Mouse (Mus musculus): Measurements from ENCODE around the gene Syt8. TPM values are rescaled to one million over a fixed set of nuclear protein-coding genes. Genes with fewer than 3 reads are reported as not detected.

Syt8 gene
- polyA plus RNA-seq, 1 experiment from 2014 or later, result not detected

- DNase-seq (ENCODE audit: low spot score) (no peak), ATAC-seq (ENCODE audit: low FRiP score) (no peak)
- Histone ChIP-seq H3K9ac (ENCODE audit: low read depth, low read length) (no peak overlapping the region), H3K27ac (ENCODE audit: low read depth, low read length) (no peak overlapping the region), H3K27me3 (ENCODE audit: control insufficient read depth, insufficient read depth, low read length) (no peaks in the 10 kb centered on the region), H3K9me3 (ENCODE audit: control insufficient read depth, low read length) (no peaks in the 10 kb centered on the region), H3K4me1 (replicated peaks; ENCODE audit: control insufficient read depth, insufficient read depth, low read length) (no peaks in the 10 kb centered on the region), H3K4me2 (replicated peaks; ENCODE audit: low read depth, low read length) (no peak overlapping the region), H3K36me3 (ENCODE audit: control insufficient read depth, insufficient read depth, low read length) (no peaks in the 10 kb centered on the region), H3K4me3 (ENCODE audit: low read depth, low read length) (no peak overlapping the region)
- 87% methylated on average over 4 of the region's 4 CpGs for WGBS
These were observed 11.6 kb downstream of the Syt8 start for GRCm38 (mm10) chr7:142446264-142446663.

- ATAC-seq (ENCODE audit: low FRiP score) (no peak), DNase-seq (ENCODE audit: low spot score) (no peak)
- no peak overlapping the region for H3K9ac ChIP-seq (ENCODE audit: low read depth, low read length)
- H3K4me3 ChIP-seq (ENCODE audit: low read depth, low read length), result no peak overlapping the region
- H3K27me3 ChIP-seq (ENCODE audit: control insufficient read depth, insufficient read depth, low read length), result no peaks in the 10 kb centered on the region
- H3K9me3 ChIP-seq (ENCODE audit: control insufficient read depth, low read length), result no peaks in the 10 kb centered on the region
- 79% methylated on average over 6 of the region's 6 CpGs for WGBS
- H3K4me1 ChIP-seq (replicated peaks; ENCODE audit: control insufficient read depth, insufficient read depth, low read length), result no peaks in the 10 kb centered on the region
- no peaks in the 10 kb centered on the region for H3K36me3 ChIP-seq (ENCODE audit: control insufficient read depth, insufficient read depth, low read length)
- H3K4me2 ChIP-seq (replicated peaks; ENCODE audit: low read depth, low read length), result no peak overlapping the region
- no peak overlapping the region for H3K27ac ChIP-seq (ENCODE audit: low read depth, low read length)
These were observed 14.5 kb downstream of the Syt8 start for GRCm38 (mm10) chr7:142449038-142449617.

- no peak overlapping the region for H3K4me3 ChIP-seq (ENCODE audit: low read depth, low read length)
- H3K36me3 ChIP-seq (ENCODE audit: control insufficient read depth, insufficient read depth, low read length), result no peaks in the 10 kb centered on the region
- no peak overlapping the region for H3K9ac ChIP-seq (ENCODE audit: low read depth, low read length)
- ATAC-seq (ENCODE audit: low FRiP score), result no peak
- H3K4me2 ChIP-seq (replicated peaks; ENCODE audit: low read depth, low read length), result no peak overlapping the region
- DNase-seq (ENCODE audit: low spot score), result no peak
- H3K4me1 ChIP-seq (replicated peaks; ENCODE audit: control insufficient read depth, insufficient read depth, low read length), result no peaks in the 10 kb centered on the region
- H3K27me3 ChIP-seq (ENCODE audit: control insufficient read depth, insufficient read depth, low read length), result no peaks in the 10 kb centered on the region
- 29% methylated on average over 1 of the region's 1 CpGs for WGBS
- H3K9me3 ChIP-seq (ENCODE audit: control insufficient read depth, low read length), result no peaks in the 10 kb centered on the region
- H3K27ac ChIP-seq (ENCODE audit: low read depth, low read length), result peak overlapping the region; percentile 27; the same call in 1 of the 2 replicates
These were observed 20.1 kb downstream of the Syt8 start for GRCm38 (mm10) chr7:142454706-142455105.

- H3K9me3 ChIP-seq (ENCODE audit: control insufficient read depth, low read length), result no peaks in the 10 kb centered on the region
- no peak overlapping the region for H3K9ac ChIP-seq (ENCODE audit: low read depth, low read length)
- no peaks in the 10 kb centered on the region for H3K4me1 ChIP-seq (replicated peaks; ENCODE audit: control insufficient read depth, insufficient read depth, low read length)
- H3K27ac ChIP-seq (ENCODE audit: low read depth, low read length), result 0 out of 2 replicates have a peak overlapping the region, but pooled peaks have one; percentile 27
- no peak for DNase-seq (ENCODE audit: low spot score)
- H3K36me3 ChIP-seq (ENCODE audit: control insufficient read depth, insufficient read depth, low read length), result no peaks in the 10 kb centered on the region
- 72% methylated on average over 2 of the region's 2 CpGs for WGBS
- no peak overlapping the region for H3K4me3 ChIP-seq (ENCODE audit: low read depth, low read length)
- H3K27me3 ChIP-seq (ENCODE audit: control insufficient read depth, insufficient read depth, low read length), result no peaks in the 10 kb centered on the region
- ATAC-seq (ENCODE audit: low FRiP score), result no peak
- H3K4me2 ChIP-seq (replicated peaks; ENCODE audit: low read depth, low read length), result no peak overlapping the region
These were observed 20.6 kb downstream of the Syt8 start for GRCm38 (mm10) chr7:142455251-142455650.

GRCm38 (mm10) chr7:142456806-142457205 is 22.2 kb downstream of the Syt8 start:
- no peaks in the 10 kb centered on the region for H3K36me3 ChIP-seq (ENCODE audit: control insufficient read depth, insufficient read depth, low read length)
- ATAC-seq (ENCODE audit: low FRiP score) (peak; percentile 14; the same call in 1 of the 2 replicates), DNase-seq (ENCODE audit: low spot score) (no peak)
- H3K9ac ChIP-seq (ENCODE audit: low read depth, low read length), result no peak overlapping the region
- H3K4me3 ChIP-seq (ENCODE audit: low read depth, low read length), result no peak overlapping the region
- H3K27ac ChIP-seq (ENCODE audit: low read depth, low read length), result 0 out of 2 replicates have a peak overlapping the region, but pooled peaks have one; percentile 56
- no peak overlapping the region for H3K4me2 ChIP-seq (replicated peaks; ENCODE audit: low read depth, low read length)
- no peaks in the 10 kb centered on the region for H3K9me3 ChIP-seq (ENCODE audit: control insufficient read depth, low read length)
- no peaks in the 10 kb centered on the region for H3K27me3 ChIP-seq (ENCODE audit: control insufficient read depth, insufficient read depth, low read length)
- no peaks in the 10 kb centered on the region for H3K4me1 ChIP-seq (replicated peaks; ENCODE audit: control insufficient read depth, insufficient read depth, low read length)
- 61% methylated on average over 3 of the region's 3 CpGs for WGBS

- Histone ChIP-seq H3K36me3 (ENCODE audit: control insufficient read depth, insufficient read depth, low read length) (no peaks in the 10 kb centered on the region), H3K4me3 (ENCODE audit: low read depth, low read length) (no peak overlapping the region), H3K27ac (ENCODE audit: low read depth, low read length) (peak overlapping the region; percentile 56), H3K9me3 (ENCODE audit: control insufficient read depth, low read length) (no peaks in the 10 kb centered on the region), H3K27me3 (ENCODE audit: control insufficient read depth, insufficient read depth, low read length) (no peaks in the 10 kb centered on the region), H3K4me1 (replicated peaks; ENCODE audit: control insufficient read depth, insufficient read depth, low read length) (no peaks in the 10 kb centered on the region), H3K4me2 (replicated peaks; ENCODE audit: low read depth, low read length) (no peak overlapping the region), H3K9ac (ENCODE audit: low read depth, low read length) (no peak overlapping the region)
- ATAC-seq (ENCODE audit: low FRiP score) (peak; percentile 49; the same call in 1 of the 2 replicates), DNase-seq (ENCODE audit: low spot score) (peak; percentile 33)
- WGBS, result 30% methylated on average over 3 of the region's 3 CpGs
These were observed 22.7 kb downstream of the Syt8 start for GRCm38 (mm10) chr7:142457227-142457811.

- Histone ChIP-seq H3K9me3 (ENCODE audit: control insufficient read depth, low read length) (no peaks in the 10 kb centered on the region), H3K27ac (ENCODE audit: low read depth, low read length) (peak overlapping the region; percentile 56; the same call in 1 of the 2 replicates), H3K4me1 (replicated peaks; ENCODE audit: control insufficient read depth, insufficient read depth, low read length) (no peaks in the 10 kb centered on the region), H3K27me3 (ENCODE audit: control insufficient read depth, insufficient read depth, low read length) (no peaks in the 10 kb centered on the region), H3K9ac (ENCODE audit: low read depth, low read length) (no peak overlapping the region), H3K4me3 (ENCODE audit: low read depth, low read length) (no peak overlapping the region), H3K36me3 (ENCODE audit: control insufficient read depth, insufficient read depth, low read length) (no peaks in the 10 kb centered on the region), H3K4me2 (replicated peaks; ENCODE audit: low read depth, low read length) (no peak overlapping the region)
- DNase-seq (ENCODE audit: low spot score), result no peak
- WGBS, result 36% methylated on average over 2 of the region's 2 CpGs
- ATAC-seq (ENCODE audit: low FRiP score), result no peak
These were observed 23.4 kb downstream of the Syt8 start for GRCm38 (mm10) chr7:142458026-142458425.

- Histone ChIP-seq H3K27me3 (ENCODE audit: control insufficient read depth, insufficient read depth, low read length) (no peaks in the 10 kb centered on the region), H3K36me3 (ENCODE audit: control insufficient read depth, insufficient read depth, low read length) (no peaks in the 10 kb centered on the region), H3K4me2 (replicated peaks; ENCODE audit: low read depth, low read length) (no peak overlapping the region), H3K9me3 (ENCODE audit: control insufficient read depth, low read length) (no peaks in the 10 kb centered on the region), H3K4me1 (replicated peaks; ENCODE audit: control insufficient read depth, insufficient read depth, low read length) (no peaks in the 10 kb centered on the region), H3K9ac (ENCODE audit: low read depth, low read length) (no peak overlapping the region), H3K4me3 (ENCODE audit: low read depth, low read length) (no peak overlapping the region), H3K27ac (ENCODE audit: low read depth, low read length) (no peak overlapping the region)
- DNase-seq (ENCODE audit: low spot score), result no peak
- no peak for ATAC-seq (ENCODE audit: low FRiP score)
- 83% methylated on average over 5 of the region's 5 CpGs for WGBS
These were observed 24.1 kb downstream of the Syt8 start for GRCm38 (mm10) chr7:142458676-142459298.

GRCm38 (mm10) chr7:142459299-142459691 is 24.6 kb downstream of the Syt8 start:
- H3K27me3 ChIP-seq (ENCODE audit: control insufficient read depth, insufficient read depth, low read length), result no peaks in the 10 kb centered on the region
- 93% methylated on average over 2 of the region's 2 CpGs for WGBS
- no peak for ATAC-seq (ENCODE audit: low FRiP score)
- no peak overlapping the region for H3K4me3 ChIP-seq (ENCODE audit: low read depth, low read length)
- no peaks in the 10 kb centered on the region for H3K9me3 ChIP-seq (ENCODE audit: control insufficient read depth, low read length)
- no peak for DNase-seq (ENCODE audit: low spot score)
- no peaks in the 10 kb centered on the region for H3K36me3 ChIP-seq (ENCODE audit: control insufficient read depth, insufficient read depth, low read length)
- H3K9ac ChIP-seq (ENCODE audit: low read depth, low read length), result no peak overlapping the region
- no peak overlapping the region for H3K27ac ChIP-seq (ENCODE audit: low read depth, low read length)
- H3K4me2 ChIP-seq (replicated peaks; ENCODE audit: low read depth, low read length), result no peak overlapping the region
- H3K4me1 ChIP-seq (replicated peaks; ENCODE audit: control insufficient read depth, insufficient read depth, low read length), result no peaks in the 10 kb centered on the region
